Mouse (Mus musculus) granulocyte monocyte progenitor cell, adult 5-6 weeks (primary cell): Measurements from ENCODE around the gene Arl13b. TPM values are rescaled to one million over a fixed set of nuclear protein-coding genes. Genes with fewer than 3 reads are reported as not detected.
A peak's percentile ranks its signal among the peaks of the same experiment; 100 is the strongest.

Experiments
- ATAC-seq: replicated peaks from 2 replicates; pipeline ENCODE4 v1.8.0; 2016; ENCODE audit warnings: mild to moderate bottlenecking, moderate TSS enrichment, inconsistent platforms; ENCODE audit not compliant: poor library complexity, severe bottlenecking
- total RNA-seq, 2 experiments: library from RNA; stranded (forward) in 1 of 2; stranded (reverse) in 1 of 2; fragments of 200-712, 200-1000 nt in 1 of 2; fragments of >200 nt in 1 of 2; fragmentation: Nextera tagmentation in 1 of 2; gene quantifications; 2 replicates each; pipeline ENCODE4 v1.2.3; 2014 to 2017

The Arl13b gene
- total RNA-seq, 2 experiments from 2014 or later, result 7.7 to 10.7 TPM

DNA sequence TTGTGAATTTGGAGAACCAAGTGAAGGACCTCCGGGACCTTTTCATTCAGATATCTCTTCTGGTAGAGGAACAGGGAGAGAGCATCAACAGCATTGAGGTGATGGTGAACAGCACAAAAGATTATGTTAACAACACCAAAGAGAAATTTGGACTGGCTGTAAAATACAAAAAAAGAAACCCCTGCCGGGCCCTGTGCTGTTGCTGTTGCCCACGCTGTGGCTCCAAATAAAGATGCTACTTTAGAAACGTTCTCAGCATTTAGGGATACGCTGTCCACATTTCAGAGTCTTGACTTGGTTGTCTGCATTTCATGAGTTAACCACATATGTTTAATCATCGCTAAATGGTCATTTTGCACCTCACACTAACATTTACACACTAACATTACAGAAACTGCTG, 24.4 kb downstream of the Arl13b start:
- ATAC-seq, result no peak

DNA sequence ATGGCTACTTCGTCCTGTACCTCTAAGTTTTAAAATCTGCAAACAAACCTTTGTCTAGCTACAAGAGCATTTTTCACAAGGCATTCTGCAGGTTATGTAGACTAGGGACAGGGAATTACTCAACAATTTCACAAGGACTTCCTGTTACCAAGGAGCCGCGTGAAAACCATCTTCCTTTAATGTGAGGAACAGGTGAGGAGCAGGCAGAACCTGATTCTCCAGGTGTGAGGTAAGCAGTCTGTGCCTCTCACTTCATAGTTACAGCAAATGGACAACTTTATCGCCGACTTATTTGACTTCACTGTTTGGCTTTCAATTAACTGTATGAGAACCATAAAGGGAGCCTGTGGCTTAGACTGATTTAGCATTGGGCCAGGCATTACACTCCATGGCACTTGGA, 32.3 kb downstream of the Arl13b start, which contains the start of gene Stx19:
Gene Stx19, plus strand, starts transcription at position 186 of the 400 bp plus-strand sequence.
- peak; percentile 42 for ATAC-seq

DNA sequence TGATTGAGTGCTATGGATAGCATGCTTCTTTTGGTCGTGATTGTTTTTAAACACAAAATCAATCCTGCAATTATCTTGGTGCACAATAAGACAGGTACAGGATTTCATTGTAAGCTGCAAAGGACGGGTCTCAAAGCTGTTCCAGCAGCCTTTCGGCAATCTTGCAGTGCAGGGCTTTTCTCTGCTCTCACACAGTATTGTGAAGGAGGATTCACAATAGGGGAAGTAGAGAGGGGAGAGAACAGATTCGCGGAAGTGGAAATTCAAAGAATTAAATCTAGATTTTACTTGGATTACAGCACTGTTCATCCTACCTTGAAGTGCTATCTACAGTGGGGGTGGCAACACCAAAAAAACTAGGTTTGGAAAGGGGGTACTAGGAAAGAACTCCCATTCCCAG, 33.0 kb downstream of the Arl13b start:
- ATAC-seq, result no peak; the same call in 1 of the 2 replicates

DNA sequence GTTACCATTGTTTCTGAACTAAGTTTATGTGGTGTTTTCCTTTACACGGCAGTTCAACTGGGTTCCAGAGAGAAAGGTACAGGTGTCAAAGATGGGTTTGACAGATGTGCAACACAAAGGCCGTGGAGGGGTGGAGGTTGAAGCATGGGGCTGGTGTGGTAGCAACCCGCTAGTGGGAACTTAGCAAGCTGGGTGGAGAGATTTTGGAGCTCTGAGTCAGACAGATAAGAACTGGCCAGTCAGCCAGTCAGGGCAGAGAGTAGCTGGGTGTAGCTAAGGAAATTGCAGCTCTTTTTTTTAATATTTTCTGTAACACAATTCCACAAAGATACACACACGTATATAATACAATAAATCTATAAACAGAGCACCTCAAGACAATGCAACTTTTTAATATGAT, 36.0 kb downstream of the Arl13b start:
- no peak for ATAC-seq

DNA sequence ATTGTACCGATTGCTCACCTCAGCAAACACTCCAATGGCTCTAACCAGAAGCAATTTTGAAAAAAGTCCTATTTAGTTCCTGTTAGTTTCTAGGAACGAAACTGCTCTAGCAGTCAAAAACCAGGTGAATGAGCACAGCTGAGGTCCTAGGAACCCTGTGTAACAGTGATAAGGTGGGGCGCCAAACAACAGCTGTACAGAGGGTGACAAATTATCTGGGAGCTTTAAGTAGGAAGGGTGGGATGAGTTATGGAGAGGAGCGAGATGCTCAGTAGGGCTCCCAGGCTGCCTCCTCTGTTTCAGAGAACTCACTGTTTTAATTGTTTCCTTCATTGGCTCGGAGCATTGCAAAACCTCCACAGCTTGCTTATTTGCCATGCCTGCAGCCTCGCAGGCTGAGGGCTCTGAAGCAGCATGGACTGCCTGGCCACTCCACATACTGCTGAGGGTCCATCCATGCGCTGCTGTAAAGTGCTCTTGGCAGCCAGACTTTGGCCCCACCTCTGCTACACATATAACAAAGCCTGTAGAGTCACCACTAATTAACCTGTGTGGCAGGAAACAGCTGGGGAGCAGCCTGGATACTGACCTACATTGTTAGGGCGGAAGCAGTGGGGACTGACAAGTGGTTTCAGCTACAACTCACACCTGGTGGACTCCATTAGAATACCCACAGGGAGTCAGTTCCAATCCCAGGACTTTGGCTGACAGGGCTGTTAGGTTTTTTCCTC, 39.4 kb downstream of the Arl13b start:
- 0 out of 2 replicates have a peak, but pooled peaks have one; percentile 16 for ATAC-seq

DNA sequence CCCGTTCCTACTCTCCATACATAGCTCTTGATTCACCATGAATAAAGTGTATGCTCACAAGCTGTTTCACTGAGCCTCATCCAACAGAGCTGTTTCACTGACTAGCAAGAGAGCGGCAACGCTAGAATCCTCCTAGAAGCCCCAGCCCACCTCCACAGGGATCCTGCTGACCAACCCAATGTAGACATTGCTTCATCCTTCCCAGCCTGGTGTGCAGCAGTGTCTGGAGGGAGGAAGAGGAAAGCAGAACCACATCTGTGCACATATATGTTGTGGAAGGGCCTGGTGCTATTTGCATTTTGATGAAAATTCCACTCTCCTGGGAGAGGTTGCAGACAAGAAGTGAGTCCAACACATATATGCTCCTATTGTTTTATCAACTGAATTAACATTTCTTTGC, 42.2 kb downstream of the Arl13b start:
- ATAC-seq, result peak; percentile 84

DNA sequence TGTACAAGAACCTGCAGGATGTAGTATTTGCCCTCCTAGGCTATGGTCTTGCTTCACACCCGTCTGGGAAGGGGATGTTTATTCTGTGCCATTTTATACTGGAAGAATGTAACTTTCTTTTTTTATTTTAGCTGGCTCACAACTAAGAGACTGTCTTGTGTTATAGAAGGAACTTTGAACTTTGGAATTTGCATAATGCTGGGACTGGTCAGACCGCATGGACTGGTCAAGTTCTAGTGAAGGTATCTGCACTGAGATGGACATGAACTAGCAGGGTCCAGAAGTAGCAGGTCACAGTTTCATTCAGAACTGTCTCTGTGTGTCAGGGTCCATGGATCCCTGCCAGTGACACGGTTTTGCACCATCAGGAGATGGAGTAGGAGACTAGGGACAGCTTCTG, 47.0 kb downstream of the Arl13b start:
- ATAC-seq, result no peak

DNA sequence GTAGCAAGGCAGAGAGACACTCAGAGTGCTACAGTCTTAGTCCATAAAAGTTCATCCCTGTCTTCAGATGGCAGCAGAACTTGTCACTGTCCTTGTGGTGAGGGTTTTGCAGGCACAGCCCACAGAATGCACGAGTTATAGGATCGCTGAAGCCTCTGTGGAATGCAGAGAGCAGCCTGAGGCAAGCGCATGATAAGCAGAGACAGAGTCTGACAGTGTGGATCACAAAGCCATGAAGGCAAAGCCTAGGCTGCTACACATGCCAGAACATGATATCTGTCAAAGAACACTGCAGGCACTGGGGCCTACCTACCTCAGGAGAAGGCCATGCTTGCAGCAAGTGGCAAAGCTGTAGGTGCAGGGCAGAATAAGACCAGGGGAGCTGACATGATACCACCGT, 47.4 kb downstream of the Arl13b start:
- ATAC-seq, result no peak

DNA sequence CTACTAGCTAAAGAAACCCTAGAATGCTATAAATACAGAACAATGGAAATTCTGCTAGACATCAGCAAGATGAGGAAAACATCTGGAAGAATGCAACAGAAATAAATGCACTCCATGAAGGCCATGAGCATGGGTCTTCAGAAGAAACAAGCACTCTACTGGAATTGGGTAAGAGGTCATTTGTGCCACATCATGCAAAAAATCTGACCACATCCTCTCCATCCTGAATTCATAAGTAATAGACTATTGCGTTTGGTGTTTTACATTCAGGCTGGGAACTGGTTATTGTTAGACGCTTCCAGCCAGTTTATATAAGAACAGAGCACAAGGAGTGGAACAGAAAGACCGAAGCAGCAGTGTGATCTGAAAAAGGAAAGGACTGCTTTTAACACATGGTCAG, 48.0 kb downstream of the Arl13b start:
- ATAC-seq, result peak; percentile 71

DNA sequence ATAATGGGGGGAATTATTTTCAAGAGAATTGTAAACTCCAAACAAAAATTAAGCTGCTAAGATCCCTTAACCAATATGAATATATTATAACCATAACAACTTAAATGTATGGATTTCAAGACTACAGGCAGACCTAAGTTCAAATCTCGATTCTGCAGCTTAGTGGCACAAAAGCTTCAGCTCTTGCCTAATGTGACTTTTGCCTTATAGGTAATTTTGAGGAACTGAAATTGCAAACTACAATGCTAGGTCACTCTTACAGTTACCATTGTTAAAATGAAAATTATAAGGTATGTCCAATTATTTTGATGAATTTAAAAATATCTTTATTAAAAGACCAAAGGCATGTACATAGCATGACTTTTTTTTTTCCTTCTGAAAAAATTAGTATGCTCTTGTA, 50.2 kb downstream of the Arl13b start:
- ATAC-seq, result peak; percentile 81

DNA sequence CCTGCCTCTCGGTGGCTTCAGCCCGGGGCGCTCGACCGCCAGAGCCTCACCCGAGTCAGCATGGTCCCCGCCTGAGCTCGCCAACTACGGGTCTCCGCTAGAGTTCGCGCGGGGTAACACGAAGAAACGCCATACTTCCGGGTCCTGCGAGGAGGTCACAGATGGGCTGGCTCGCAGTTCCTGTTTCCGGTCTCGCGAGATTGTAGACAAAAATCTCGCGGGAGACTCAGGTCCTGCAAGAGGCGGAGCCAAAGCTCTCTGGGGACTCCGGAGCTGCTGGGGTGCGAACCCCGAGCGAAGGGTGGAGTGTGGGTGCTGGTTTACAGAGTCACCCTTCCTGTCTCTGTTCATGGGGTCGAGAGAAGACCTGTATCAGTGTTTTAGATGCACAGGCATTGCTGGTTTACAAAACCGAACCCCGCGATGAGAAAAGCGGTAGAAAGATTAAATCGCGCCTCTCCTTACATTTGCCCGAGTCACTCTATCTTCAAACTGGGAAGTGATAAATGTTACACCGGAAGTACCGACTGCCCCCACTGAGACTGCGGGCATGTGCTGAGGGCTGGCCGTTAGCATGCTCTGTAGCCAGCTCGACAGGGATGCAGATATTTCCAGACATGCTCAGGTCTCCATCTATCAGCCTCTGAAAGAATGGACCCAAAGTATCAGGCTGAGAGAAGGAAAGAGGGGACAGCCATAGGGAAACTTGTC, 60.1 kb downstream of the Arl13b start, which contains the start of gene Nsun3:
Gene Nsun3, minus strand, starts transcription at position 198 of the 711 bp plus-strand sequence.
- ATAC-seq, result peak; percentile 73

DNA sequence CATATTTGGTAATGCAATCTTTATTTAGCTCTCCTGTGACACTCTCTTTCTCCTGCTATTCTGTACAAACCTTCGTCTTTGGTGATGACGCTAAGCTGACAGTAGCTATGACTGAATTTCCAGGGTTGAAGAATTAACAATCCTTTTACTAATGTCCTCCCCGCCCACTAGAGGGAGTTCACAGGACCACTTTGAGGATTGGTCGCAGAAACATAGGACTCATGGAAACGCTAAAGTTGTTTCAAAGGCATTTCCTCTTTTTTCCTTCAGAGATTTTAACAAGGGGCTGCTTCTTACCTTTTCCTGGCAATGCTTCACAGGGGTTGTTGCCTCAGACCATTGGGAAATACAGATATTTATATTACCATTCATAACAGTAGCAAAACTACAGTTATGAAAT, 64.6 kb downstream of the Arl13b start:
- ATAC-seq, result peak; percentile 47

DNA sequence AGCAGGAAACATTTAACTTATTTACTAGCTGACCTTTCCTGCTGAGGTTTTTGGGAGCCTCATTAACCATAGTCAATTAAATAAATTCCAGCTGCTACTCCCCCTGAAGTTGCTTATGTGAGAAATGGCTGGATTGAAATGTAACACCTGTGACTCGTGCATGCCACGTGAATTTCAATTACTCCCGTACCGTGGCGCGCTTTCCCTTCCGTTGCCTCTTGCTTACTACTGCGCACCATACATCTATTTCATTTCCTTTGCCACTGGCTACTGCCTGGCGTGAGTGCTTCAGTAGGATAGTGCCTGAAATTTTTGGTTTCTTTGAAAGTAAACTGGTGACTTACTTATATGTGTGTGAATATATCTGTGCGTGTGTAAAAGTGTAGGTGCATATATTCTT, 68.6 kb downstream of the Arl13b start:
- no peak for ATAC-seq

DNA sequence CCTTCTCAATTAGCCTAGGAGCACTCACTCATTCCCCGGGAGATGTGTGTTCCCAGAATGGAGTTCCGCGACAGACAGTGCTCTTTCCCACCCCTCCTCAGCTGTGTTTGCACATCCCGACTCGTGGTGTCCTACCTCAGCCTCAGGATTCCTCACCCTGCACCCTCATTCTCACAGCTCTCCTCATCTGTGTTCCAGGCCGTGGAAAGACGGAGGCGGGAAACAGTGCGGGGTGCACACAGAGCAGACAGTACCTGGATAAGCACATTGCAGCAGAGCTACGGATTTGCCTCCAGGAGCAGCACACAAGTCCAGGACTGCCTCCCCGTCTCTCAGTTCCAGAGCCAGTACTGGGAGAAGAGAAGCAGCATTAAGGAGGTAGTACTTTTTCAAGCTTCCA, 70.8 kb downstream of the Arl13b start:
- ATAC-seq, result no peak

DNA sequence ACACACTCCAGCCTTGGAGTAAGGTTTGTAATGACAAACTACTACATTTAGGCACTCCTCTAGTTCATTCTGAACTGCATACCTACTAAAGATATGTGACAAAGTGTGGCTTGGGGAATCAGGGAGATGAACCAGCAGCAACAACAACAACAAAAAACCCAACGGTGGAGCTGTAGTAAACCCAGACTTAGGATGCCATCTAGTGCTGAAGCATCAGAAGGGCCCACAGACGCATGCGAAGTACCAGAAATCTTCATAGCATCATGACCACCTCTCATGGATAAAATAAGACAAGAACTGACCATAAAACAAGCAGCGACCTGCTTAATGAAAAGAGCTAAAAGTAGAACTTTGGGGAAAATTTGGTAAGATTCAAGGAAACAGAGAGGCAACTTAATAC, 73.4 kb downstream of the Arl13b start:
- no peak for ATAC-seq

DNA sequence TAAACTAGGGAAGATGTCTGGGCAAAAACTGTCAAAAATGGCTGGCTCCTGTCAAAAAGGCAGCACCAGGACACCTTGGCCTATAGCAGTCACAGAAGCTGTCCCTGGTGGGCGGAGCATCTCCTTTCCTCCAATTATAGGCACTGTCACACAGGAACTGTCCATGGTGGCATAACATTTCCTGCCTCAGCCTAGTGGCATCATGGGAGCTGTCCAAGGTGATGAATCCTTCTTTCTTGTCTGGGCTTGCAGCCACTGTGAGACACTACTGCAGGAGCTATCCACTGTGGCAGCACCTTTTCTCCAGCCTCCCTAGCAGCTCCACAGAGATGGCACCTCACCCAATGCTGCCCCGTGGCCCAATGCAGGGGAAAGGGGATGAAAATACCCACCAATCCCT, 88.5 kb downstream of the Arl13b start:
- ATAC-seq, result peak; percentile 100

DNA sequence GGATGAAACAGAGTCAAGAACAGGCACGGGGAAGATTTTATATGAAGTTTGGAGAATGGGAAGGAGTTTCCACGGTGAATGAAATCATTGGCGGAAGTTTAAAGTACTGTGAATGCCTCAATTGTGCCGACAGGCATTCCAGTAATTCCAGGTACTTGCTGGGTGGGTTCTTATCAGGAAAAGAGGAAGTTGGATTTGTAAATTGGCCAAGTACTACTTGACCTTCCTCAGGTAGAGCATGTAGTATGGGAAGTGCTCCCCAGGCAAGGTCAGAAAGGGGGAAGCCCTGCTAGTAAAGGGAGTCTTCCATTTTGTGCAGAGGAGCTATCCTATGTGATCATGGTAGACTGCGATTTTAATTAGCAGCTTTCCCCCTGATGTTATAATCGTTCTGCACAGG, 91.5 kb downstream of the Arl13b start:
- no peak for ATAC-seq

DNA sequence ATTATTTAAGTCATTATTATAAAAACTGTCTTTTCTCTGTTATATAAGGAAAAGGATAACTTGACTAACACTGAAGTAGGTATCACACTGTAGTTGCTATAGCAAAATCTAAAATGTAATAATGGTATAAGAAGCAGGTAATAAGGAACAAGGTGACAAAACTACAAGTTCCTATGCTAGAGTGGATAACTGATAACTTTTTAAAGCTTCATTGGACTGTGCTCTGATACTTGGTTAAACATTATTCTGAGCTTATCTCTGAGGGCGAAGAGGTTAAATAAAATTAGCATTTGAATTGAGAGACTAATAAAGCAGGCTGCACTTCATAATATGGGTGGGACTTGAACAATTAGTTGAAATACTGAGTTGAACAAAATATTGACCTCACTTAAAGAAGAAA, 93.2 kb downstream of the Arl13b start:
- ATAC-seq, result no peak

DNA sequence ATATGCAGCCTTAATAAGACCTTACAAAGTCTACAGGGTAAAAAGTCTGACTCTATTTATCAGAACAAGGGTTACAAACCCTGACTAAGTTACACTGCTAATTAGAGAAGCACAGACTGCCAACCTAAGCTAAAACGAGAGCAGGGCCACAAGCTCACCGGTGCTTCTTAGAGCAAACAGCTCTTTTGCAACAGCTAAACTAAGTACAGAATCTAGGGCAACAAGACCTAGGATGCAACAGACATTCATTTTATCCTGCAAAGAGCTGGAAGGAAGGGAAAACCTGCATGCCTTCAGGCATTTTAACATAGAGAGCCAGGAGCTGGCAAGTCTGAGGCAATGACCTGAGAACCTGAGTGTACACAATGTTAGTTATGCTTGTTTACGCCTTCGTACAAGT, 93.8 kb downstream of the Arl13b start:
- no peak for ATAC-seq

DNA sequence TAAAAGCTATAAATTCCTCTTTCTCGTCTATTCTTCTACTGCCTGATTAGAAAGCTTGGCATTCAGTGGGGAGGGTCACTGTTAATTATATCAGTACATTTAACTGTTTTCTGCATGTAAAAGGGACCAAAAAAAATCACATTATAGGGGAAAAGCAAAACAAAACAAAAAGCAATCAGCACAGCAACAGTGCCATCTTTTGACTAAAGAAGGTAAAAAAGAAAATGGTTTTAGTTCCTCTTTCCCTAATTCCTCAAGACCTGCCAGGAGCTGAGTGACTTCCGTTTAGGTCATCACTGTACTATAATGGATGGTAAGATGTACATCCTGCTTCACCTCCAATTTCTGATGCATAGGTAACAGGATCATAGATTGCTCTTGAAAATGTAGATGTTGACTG, 101.0 kb downstream of the Arl13b start:
- peak; percentile 77 for ATAC-seq
